Mouse (Mus musculus) liver (tissue): ENCODE results near the gene Srgap1.

Source experiments
- DNase-seq: peaks from one replicate; pipeline ENCODE4 v3.0.0-alpha.2; 2020; ENCODE audit warnings: mixed read lengths

The Srgap1 gene

GRCm38 (mm10) chr10:122016631-122017030 is 30.5 kb downstream of the Srgap1 start:
- DNase-seq = no peak

DNA sequence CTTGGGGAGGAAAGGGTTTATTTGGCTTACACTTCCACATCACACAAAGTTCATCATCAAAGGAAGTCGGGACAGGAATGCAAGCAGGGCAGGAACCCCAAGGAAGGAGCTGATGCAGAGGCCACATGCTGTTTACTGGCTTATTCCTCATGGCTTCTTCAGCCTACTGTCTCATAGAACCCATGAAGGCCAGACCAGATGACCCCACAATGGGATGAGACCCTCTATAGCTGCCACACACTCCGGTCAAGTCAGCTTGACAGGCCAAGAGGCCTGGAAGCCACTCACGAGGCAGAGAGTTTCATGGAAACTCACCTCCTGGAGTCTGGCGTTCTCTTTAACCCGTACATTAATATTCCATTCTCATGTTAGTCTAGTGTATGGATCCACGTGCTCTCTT is 34.8 kb downstream of the Srgap1 start:
- no peak for DNase-seq

DNA sequence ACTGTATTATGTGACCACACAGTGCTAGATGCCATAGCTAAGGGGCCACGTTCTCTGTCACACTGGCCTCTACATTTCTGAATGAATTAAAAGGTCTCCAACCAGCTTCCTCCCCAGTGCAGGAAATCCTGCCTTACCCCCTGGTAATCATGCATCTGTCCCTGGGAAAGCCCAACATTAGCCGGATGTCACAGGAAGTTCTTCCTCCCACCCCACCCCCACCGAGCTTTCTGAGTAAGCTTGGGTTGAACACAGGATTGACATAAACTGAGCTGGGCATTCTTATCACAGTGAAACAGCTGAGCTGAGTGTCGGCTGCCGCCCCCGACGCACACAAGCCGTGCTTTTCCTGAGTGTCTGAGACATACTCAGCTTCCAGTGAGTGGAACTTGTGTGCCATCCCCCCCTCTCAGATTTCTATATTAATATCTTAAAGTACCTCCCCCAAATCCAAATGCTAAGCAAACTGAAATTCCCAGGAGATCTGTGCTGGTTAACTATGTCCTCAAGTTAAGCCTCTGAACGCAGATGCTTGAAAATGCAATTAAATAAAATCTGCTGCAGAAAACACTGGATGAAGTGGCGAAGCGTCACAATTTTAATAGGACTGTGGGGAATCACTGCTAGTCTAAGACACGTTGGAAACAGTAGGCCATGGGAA is 38.3 kb downstream of the Srgap1 start:
- peak; percentile 62 for DNase-seq

- no peak for DNase-seq
Measured at GRCm38 (mm10) chr10:122008370-122008730, 38.8 kb downstream of the Srgap1 start.

- no peak for DNase-seq
Measured at GRCm38 (mm10) chr10:122006606-122007005, 40.5 kb downstream of the Srgap1 start.

DNA sequence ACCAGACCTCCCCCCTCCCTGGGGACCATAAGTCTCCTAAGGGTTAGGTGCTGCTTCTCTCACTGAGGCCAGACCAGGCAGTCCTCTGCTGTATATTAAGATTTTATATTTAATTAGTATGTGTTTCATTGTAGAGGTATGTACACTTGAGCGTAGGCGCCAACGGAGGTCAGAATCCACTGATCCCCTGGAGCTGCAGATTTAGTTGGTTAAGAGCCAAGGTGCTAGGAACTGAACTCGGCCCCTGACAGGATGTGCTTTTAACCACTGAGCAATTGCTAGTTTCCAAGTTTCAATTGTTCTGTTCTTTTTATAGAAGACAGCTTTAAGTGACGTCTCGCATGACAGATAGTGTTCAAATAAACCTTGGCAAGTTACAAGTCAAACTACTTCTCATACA is 41.0 kb downstream of the Srgap1 start:
- no peak for DNase-seq

GRCm38 (mm10) chr10:122005560-122005959 is 41.6 kb downstream of the Srgap1 start:
- no peak for DNase-seq

GRCm38 (mm10) chr10:122002930-122003329 is 44.2 kb downstream of the Srgap1 start:
- no peak for DNase-seq

GRCm38 (mm10) chr10:121998806-121999205 is 48.3 kb downstream of the Srgap1 start:
- no peak for DNase-seq

GRCm38 (mm10) chr10:121996500-121996899 is 50.6 kb downstream of the Srgap1 start:
- DNase-seq = no peak

- no peak for DNase-seq
Measured at GRCm38 (mm10) chr10:121995448-121995847, 51.7 kb downstream of the Srgap1 start.

- DNase-seq = no peak
Measured at GRCm38 (mm10) chr10:121994660-121995059, 52.5 kb downstream of the Srgap1 start.

DNA sequence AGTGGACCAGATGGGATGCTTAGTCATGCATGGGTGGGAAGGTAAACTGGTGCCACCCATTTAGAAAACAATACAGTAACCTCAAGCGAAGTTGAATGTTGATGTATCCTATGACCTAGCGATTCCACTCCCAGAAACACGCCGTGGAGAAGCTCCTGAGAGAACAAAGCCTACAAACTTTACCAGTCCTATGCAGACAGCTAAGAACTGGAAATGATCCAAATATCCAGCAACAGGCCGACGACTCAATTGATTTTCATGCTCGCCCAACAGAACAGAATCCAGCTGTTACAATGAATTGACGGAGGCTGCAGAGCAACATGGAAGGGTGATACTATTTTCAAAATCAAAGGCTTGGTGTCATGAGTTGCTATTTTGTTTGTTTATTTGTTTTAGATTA is 54.5 kb downstream of the Srgap1 start:
- DNase-seq = no peak

DNA sequence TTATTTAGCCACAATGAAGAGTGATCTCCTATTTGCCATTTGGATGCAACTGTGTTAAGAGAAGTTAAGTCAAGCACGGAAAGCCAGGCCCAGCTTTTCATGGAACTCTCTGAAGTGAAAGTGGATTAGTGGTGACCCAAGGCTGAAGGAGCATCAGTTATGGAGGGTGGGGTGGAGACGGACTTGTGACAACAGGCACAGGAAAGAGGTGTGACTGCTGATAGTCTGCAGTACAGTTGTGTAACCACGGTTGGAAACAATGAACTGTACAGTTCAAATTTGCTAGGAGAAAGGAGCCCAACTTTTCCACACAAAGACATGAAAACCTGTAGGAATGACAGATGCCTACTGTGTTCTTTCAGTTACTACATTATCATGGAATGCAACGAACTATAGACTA is 60.1 kb downstream of the Srgap1 start:
- DNase-seq = no peak

DNA sequence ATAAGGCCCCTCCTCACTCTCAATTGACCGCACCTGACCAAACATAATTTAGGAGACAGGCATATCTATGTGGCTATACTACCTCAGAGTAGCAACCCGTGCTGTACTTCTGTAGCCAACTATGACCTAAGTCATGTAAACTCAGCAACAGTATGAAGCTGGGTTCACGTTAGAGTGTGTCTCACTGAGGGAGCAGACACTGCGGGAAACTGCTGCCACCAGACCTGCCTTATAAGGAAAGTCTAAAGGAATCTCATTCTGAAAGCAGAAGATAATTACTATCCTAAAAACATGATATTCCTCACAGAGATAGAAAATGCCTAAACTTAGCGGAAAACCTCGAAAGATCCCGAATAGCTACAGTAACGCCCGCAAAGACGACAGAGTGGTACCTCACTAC is 62.2 kb downstream of the Srgap1 start:
- DNase-seq = no peak

DNA sequence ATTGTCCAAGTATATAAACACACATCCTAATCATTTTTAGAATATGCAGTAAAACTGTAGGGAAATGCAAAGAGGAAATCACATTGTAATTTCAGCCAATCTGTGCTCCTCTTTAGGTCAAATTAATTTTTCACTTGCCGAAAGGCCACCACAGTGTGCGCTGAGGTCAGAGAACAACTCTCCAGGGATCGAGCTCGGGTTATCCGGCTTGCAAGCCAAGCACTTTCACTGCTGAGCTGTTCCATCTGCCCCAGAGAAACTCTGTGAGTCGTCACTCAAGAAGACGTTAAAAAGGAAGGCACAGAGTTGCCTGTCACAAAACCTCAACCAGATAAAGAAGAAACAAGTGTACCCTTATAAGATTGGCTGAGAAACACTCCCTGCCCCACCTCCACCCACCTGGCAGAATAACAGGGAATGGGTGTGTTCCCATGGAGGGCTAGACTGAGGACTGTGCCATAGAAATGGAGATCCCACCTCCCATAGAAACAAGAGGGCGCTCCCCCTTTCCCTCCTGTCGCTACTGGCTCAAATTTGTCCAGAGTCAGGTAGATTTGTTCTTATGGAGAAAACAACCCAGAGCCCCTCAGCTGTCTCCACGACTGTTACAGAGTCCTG is 63.0 kb downstream of the Srgap1 start:
- DNase-seq = no peak

DNA sequence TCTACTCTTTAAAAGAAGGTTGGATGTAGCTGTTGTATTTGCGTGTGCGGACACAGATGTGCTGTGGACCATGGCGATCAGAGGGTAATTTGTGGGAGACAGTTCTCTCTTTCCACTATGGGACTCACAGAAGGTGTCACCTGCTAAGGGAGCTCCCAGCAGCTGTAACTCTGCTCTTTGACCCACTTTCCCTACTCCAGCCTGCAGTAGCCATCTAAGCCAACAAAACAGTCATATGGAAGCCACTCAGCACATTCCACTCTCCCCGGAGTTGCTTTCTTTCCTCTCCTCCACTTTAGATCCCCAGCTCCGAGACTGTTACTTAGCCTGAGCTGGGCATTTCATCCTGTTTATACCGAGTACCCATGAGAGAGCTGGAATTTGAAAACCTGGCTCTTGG is 71.8 kb downstream of the Srgap1 start:
- no peak for DNase-seq

GRCm38 (mm10) chr10:121974591-121974990 is 72.5 kb downstream of the Srgap1 start:
- DNase-seq = no peak

- DNase-seq = no peak
Measured at GRCm38 (mm10) chr10:121973281-121973680, 73.8 kb downstream of the Srgap1 start.

GRCm38 (mm10) chr10:121972249-121972892 is 74.7 kb downstream of the Srgap1 start:
- no peak for DNase-seq

GRCm38 (mm10) chr10:121971658-121972057 is 75.5 kb downstream of the Srgap1 start:
- no peak for DNase-seq

GRCm38 (mm10) chr10:121970912-121971311 is 76.2 kb downstream of the Srgap1 start:
- no peak for DNase-seq

DNA sequence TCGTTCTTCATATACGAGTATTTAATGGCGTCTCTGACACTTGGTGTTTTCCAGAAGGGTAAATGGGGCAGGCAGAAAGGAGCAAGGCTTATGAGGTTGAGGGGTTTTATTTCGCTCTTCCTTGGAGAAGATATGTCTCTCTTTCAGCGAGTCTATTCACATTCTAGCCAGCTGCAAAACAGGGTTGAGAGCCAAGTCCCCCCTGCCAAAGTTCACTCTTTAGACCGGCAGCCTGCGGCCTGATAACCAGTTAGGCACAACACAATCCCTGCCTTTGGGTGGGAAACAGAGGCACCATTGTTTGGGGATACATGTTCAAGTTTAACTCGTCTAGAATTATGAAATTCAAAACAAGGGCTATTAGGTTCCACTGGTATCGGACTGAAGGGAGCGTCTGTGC is 83.0 kb downstream of the Srgap1 start:
- DNase-seq = no peak

GRCm38 (mm10) chr10:121962053-121962452 is 85.1 kb downstream of the Srgap1 start:
- DNase-seq = no peak
